Mouse (Mus musculus) lung, embryonic 16.5 days (tissue): ENCODE data around the gene Itm2b. TPM values are rescaled to one million over a fixed set of nuclear protein-coding genes. Genes with fewer than 3 reads are reported as not detected.

Source experiments
- ATAC-seq: fragments of 200-750 bp; cut with Nextera tagmentation; 2 replicates; pipeline ENCODE4 v1.8.0; 2017; ENCODE audit warnings: low read depth, mild to moderate bottlenecking, moderate library complexity
- H3K27ac ChIP-seq: fragments of 300-500 bp; sonication (generic); 2 replicates; pipeline ENCODE4 v1.5.1; 2014; ENCODE audit warnings: mild to moderate bottlenecking, control low read depth, low read length
- H3K27me3 ChIP-seq: fragments of 300-500 bp; sonication (generic); 2 replicates; pipeline ENCODE4 v1.6.1; 2014; ENCODE audit warnings: low read depth, low read length, mixed read lengths; ENCODE audit not compliant: control insufficient read depth, insufficient read depth
- H3K36me3 ChIP-seq: fragments of 300-500 bp; sonication (generic); 2 replicates; pipeline ENCODE4 v1.6.1; 2014; ENCODE audit warnings: low read length; ENCODE audit not compliant: control insufficient read depth, insufficient read depth
- H3K4me1 ChIP-seq: fragments of 300-500 bp; sonication (generic); replicated peaks from 2 replicates; pipeline ENCODE4 v1.6.1; 2014; ENCODE audit warnings: low read length, mixed read lengths; ENCODE audit not compliant: control insufficient read depth, insufficient read depth
- H3K4me2 ChIP-seq: fragments of 300-500 bp; sonication (generic); 2 replicates; pipeline ENCODE4 v1.6.1; 2014; ENCODE audit warnings: low read depth, low read length, control low read depth
- H3K4me3 ChIP-seq: fragments of 300-500 bp; sonication (generic); 2 replicates; pipeline ENCODE4 v1.5.1; 2014; ENCODE audit warnings: mild to moderate bottlenecking, low read length, control low read depth
- H3K9ac ChIP-seq: fragments of 300-500 bp; sonication (generic); 2 replicates; pipeline ENCODE4 v1.6.1; 2014; ENCODE audit warnings: low read length, control low read depth
- H3K9me3 ChIP-seq: fragments of 300-500 bp; sonication (generic); 2 replicates; pipeline ENCODE4 v1.6.1; 2016; ENCODE audit warnings: low read length; ENCODE audit not compliant: control insufficient read depth
- WGBS: fragments of 180-500 bp; shearing (Covaris S2); extraction: QIAGEN DNeasy Blood & Tissue Kit; methylation state at CpG from one replicate; pipeline ENCODE4 v1.1.7; 2014; 5-methylcytosine and 5-hydroxymethylcytosine counted together
- polyA plus RNA-seq: library from polyadenylated mRNA; unstranded; fragments of >200 nt; fragmentation: Nextera tagmentation; extraction: Ambion mirVana; gene quantifications from 2 replicates; pipeline ENCODE4 v1.2.1, GENCODE M21; 2015

The Itm2b gene
- polyA plus RNA-seq, 1 experiment from 2014 or later: 1,001 TPM

DNA sequence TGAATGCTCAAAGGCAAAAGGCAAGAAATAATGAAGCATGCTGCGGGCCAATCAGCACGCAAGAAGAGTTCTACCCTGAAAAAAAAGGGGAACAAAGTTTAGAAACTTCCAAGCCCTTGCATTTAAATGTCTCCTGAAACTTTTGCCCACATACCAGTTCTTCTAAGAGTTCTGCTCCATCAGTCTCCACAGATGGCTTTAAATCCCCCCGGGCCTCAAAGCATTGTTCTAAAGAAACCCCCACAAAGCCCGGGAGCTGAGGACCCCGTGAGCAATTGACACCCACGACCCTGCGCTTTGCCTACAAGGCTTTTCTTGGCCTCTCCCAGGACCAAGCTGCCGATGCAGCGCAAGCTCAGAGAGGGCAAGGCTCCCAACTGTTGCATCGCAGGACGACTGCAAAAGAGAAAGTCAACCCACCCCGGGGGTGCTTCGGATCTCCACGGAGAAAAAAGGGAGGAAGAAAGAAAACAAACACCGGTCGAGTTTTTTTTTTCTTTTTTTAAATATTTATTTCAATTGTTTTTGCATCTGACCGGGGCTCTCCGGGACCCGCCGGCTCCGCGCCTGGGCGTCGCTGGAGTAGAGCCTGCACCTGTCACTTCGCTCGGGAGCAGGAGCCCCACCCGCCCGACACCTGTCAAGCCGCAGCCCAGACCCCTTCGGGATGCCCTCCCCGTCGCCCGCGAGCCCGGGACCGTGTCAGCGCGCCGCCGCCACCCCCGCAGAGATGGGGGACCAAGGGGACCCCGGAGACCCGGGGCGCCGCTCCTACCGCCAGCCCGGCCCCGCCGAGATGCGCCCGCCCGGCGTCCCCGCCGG lies 60.2 kb downstream of the Itm2b start:
- Histone ChIP-seq H3K4me3 (peak overlapping the region; percentile 88), H3K9ac (peak overlapping the region; percentile 73), H3K27ac (peak overlapping the region; percentile 90), H3K4me2 (peak overlapping the region; percentile 91), H3K27me3 (no peaks in the 10 kb centered on the region), H3K36me3 (no peaks in the 10 kb centered on the region), H3K4me1 (peaks cover 4% of the 10 kb centered on the region), H3K9me3 (no peaks in the 10 kb centered on the region)
- under 1% methylated on average over 43 of the region's 55 CpGs for WGBS
- ATAC-seq: peak; percentile 36

DNA sequence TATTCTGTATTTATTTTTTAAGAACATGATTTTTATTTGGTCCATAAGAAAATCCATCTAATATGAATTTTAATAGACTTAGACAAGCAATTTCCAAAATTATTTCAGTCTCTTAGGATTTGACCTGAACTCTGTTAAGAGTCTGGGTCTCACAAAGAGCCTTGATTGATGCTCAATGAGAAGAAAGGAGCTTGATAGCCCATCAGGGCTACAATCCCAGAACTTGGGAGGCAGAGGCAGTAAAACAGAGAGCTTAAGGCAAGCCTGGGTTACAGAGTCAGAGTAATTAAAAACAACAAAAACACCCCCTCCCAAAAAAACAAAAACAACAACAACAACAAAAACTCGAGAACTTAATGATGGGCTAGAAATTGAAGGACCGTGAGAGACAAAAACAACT lies 61.1 kb downstream of the Itm2b start:
- no peak for ATAC-seq
- Histone ChIP-seq H3K4me3 (no peak overlapping the region), H3K36me3 (no peaks in the 10 kb centered on the region), H3K9me3 (no peaks in the 10 kb centered on the region), H3K9ac (no peak overlapping the region), H3K27ac (no peak overlapping the region), H3K4me2 (no peak overlapping the region), H3K4me1 (peaks cover 4% of the 10 kb centered on the region), H3K27me3 (no peaks in the 10 kb centered on the region)
- 76% methylated on average over 2 of the region's 2 CpGs for WGBS

DNA sequence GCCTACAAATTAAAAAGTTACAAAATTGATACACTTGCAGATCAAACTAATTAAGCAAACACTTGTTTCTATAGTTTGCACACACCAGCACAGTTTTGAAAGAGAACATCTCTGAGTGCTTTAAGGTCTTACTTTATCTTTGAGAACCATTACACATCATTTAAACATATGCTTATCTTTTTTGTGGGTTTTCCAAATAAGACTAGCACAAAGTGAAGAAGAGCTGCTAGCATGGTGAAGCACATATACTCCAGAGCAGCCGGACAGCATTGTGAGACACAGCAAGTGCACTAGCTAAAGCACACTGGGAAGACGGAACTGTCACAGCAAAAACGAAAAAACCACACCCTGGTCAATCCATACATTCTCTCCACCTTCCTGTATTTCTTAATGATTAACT lies 62.9 kb downstream of the Itm2b start:
- no peak overlapping the region for H3K27ac ChIP-seq
- H3K36me3 ChIP-seq: no peaks in the 10 kb centered on the region
- peaks cover 4% of the 10 kb centered on the region for H3K4me1 ChIP-seq
- 79% methylated on average over 3 of the region's 3 CpGs for WGBS
- H3K9me3 ChIP-seq: no peaks in the 10 kb centered on the region
- ATAC-seq: no peak
- no peaks in the 10 kb centered on the region for H3K27me3 ChIP-seq
- H3K9ac ChIP-seq: no peak overlapping the region
- H3K4me2 ChIP-seq: no peak overlapping the region
- no peak overlapping the region for H3K4me3 ChIP-seq

DNA sequence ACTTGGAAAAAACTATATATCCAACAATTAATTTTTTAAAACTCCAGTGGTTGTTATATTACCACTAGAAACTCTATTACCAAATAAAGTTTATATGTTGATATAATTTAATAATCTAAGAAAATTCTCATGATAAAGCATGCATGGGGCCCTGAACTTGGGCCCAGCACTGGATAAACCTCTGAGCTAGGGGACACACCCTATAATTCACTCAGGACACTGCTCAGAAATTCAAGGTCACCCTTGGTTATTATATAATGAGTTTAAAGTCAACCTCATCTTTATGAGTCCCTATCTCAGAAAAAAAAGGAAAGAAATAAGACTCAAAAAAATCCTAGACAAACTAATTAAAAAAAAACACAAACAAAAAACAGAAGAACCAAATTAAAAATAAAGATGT lies 68.2 kb downstream of the Itm2b start:
- ATAC-seq: no peak
- Histone ChIP-seq H3K4me3 (no peak overlapping the region), H3K4me1 (no peaks in the 10 kb centered on the region), H3K9me3 (no peaks in the 10 kb centered on the region), H3K36me3 (no peaks in the 10 kb centered on the region), H3K27me3 (no peaks in the 10 kb centered on the region), H3K4me2 (no peak overlapping the region), H3K27ac (no peak overlapping the region), H3K9ac (no peak overlapping the region)

DNA sequence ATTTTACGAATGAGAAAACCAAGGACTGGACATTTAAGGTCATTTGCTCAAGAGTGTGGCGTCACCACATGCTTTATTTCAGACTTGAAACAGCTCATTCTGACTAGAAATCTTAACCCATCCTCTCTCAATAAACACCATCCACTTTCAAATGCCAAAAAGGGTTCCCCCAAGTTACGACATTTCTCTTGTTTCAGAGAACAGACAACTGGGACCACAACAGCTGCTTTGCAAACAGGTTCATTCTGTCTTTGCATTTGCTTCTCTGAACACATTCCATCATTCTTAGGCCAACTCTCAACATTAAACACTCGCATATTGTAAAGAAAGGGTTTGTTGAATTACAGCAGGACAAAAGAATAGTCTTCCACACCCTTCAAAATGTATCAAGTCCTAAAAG lies 71.2 kb downstream of the Itm2b start:
- WGBS: 67% methylated on average over 4 of the region's 4 CpGs
- no peak overlapping the region for H3K4me2 ChIP-seq
- no peaks in the 10 kb centered on the region for H3K27me3 ChIP-seq
- no peaks in the 10 kb centered on the region for H3K4me1 ChIP-seq
- H3K9ac ChIP-seq: no peak overlapping the region
- ATAC-seq: no peak
- H3K27ac ChIP-seq: no peak overlapping the region
- no peaks in the 10 kb centered on the region for H3K9me3 ChIP-seq
- H3K4me3 ChIP-seq: no peak overlapping the region
- no peaks in the 10 kb centered on the region for H3K36me3 ChIP-seq

DNA sequence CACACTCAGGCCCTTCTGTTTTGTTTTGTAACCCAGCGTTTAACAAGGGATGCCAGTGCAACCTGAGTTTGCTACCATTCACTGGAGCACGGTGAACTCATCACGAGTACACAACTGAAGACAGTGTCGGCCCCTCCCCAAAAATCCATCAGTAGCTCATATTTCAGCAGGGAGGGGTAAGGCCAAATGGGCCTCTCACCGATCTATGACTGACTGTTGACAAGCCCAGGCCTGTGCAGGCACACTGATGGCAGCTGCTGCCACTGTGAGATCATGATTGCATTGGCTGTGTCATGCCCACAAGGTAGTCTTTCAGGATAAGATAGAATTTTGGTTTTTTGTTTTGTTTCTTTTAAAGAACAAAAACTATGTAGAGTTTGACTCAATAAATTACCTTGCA lies 71.7 kb downstream of the Itm2b start:
- Histone ChIP-seq H3K27ac (no peak overlapping the region), H3K36me3 (no peaks in the 10 kb centered on the region), H3K4me3 (no peak overlapping the region), H3K27me3 (no peaks in the 10 kb centered on the region), H3K9me3 (no peaks in the 10 kb centered on the region), H3K4me2 (no peak overlapping the region), H3K4me1 (no peaks in the 10 kb centered on the region), H3K9ac (no peak overlapping the region)
- ATAC-seq: 0 out of 2 replicates have a peak, but pooled peaks have one; percentile 26
- WGBS: 30% methylated on average over 5 of the region's 5 CpGs

DNA sequence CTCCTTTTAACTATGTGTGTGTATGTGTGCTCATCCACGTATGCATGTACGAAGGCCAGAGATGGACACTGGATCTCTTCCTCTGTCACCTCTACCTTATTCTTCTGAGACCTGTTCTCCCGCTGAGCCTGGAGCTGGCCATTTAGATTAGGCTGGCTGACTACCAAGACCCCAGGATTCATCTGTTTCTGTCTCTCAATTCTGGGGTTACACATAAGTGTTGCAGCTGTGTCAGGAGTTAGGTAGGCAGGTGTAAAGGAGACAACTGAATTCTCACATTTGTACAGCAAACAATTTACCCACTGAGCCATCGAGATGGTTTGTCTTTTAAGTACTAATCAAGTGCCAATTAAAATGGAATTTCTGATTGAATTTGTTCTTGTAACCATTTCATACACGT lies 72.2 kb downstream of the Itm2b start:
- H3K36me3 ChIP-seq: no peaks in the 10 kb centered on the region
- 83% methylated on average over 5 of the region's 5 CpGs for WGBS
- no peak overlapping the region for H3K4me2 ChIP-seq
- no peaks in the 10 kb centered on the region for H3K27me3 ChIP-seq
- no peaks in the 10 kb centered on the region for H3K9me3 ChIP-seq
- no peak overlapping the region for H3K9ac ChIP-seq
- no peaks in the 10 kb centered on the region for H3K4me1 ChIP-seq
- H3K4me3 ChIP-seq: no peak overlapping the region
- no peak for ATAC-seq
- H3K27ac ChIP-seq: no peak overlapping the region

Other genes starting within 250 kb of the Itm2b start
- 13.7 and 14.1 TPM in 2 replicates for gene Lpar6, start 147.4 kb downstream of the Itm2b start, polyA plus RNA-seq
- 14.4 and 15.6 TPM in 2 replicates for gene Rb1, start 59.5 kb downstream of the Itm2b start, polyA plus RNA-seq
- gene Med4, start 124.7 kb upstream of the Itm2b start, polyA plus RNA-seq: 86.2 and 91.1 TPM in 2 replicates
- 107 and 109 TPM in 2 replicates for gene Sucla2, start 140.0 kb upstream of the Itm2b start, polyA plus RNA-seq
- gene Nudt15, start 163.0 kb upstream of the Itm2b start, polyA plus RNA-seq: 5.8 and 7.0 TPM in 2 replicates